8 mouse cellular contexts compared by ENCODE assay signal in the genomic region with DNA sequence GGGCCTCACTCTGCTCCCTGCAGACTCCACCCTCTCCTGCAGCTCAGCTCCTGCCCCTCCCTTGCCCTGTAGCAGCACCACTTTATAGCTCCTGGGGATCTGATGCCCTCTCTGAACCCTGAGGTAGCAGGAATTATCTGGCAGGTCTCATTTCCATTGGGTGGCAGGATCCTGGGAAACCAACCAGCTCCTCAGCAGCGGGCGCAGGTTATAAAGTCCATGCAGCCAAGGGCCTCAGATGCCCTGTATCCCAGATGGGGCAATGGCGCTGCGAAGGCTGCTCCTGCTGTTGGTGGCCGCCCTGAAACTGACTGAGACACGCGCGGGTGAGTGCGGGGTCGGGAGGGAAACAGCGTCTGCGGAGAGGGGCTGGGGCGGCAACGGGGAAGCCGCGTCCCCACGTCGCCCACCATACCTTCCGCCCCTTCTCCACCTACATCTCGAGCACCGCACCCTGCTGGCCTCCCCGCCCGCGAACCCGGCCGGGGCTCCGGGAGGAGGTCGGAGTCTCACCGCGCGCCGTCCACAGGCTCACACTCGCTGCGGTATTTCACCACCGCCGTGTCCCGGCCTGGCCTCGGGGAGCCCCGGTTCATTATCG. TPM values are rescaled to one million over a fixed set of nuclear protein-coding genes. Genes with fewer than 3 reads are reported as not detected.
A peak's percentile ranks its signal among the peaks of the same experiment; 100 is the strongest.
DNase-seq lines count a peak whose midpoint lies in the region; ATAC-seq and TF ChIP-seq lines count a peak whose summit lies in the region.

A gene (plus strand): TSS at position 172 of the 601 bp plus-strand sequence.

- H3K4me1 ChIP-seq in lung, adult 2 months (ENCODE audit: control insufficient read depth, insufficient read depth, low read length): peaks cover 4% of the 10 kb centered on the region; the same call in 1 of the 2 replicates
- H3K4me1 ChIP-seq in embryonic facial prominence, embryonic 14.5 days (ENCODE audit: control insufficient read depth, insufficient read depth, low read length): 0 out of 2 replicates have a peak, but pooled peaks cover 3% of the 10 kb centered on the region
- no peaks in the 10 kb centered on the region for H3K4me1 ChIP-seq in kidney, adult 2 months (ENCODE audit: control insufficient read depth, insufficient read depth, low read length)
- peaks cover 13% of the 10 kb centered on the region for H3K4me1 ChIP-seq in midbrain, embryonic 13.5 days (replicated peaks)

- 2% methylated on average over 40 of the region's 40 CpGs for WGBS in lung, adult 2 months
- WGBS in embryonic facial prominence, embryonic 14.5 days: 1% methylated on average over 26 of the region's 40 CpGs
- under 1% methylated on average over 39 of the region's 40 CpGs for WGBS in kidney, adult 2 months
- WGBS in midbrain, embryonic 13.5 days: under 1% methylated on average over 40 of the region's 40 CpGs

- peak; percentile 18 for DNase-seq in lung, adult 2 months
- no peak for DNase-seq in lung, postnatal 14 days
- no peak for DNase-seq in embryonic facial prominence, embryonic 14.5 days (ENCODE audit: low spot score)
- peak; percentile 9 for DNase-seq in kidney, adult 2 months
- DNase-seq in urinary bladder, postnatal 4 days (ENCODE audit: low spot score in 2 of 2): no peak
- DNase-seq in gastrocnemius, postnatal 25 days: no peak
- no peak for DNase-seq in frontal cortex, postnatal 10 days (ENCODE audit: low spot score in 2 of 2)

- ATAC-seq in embryonic facial prominence, embryonic 14.5 days (ENCODE audit: low read depth): no peak
- peak; percentile 45; the same call in 1 of the 2 replicates for ATAC-seq in midbrain, embryonic 13.5 days

- peak within 1 kb of the TSS; percentile 34; the same call in 1 of the 2 replicates for H3K9ac ChIP-seq in embryonic facial prominence, embryonic 14.5 days (ENCODE audit: low read depth, low read length)
- H3K9ac ChIP-seq in midbrain, embryonic 13.5 days (replicated peaks): peak within 1 kb of the TSS; percentile 61

- no peak for TF ChIP-seq CTCF in lung, adult 2 months (IDR thresholded peaks at IDR 0.05; ENCODE audit: insufficient read depth, low read length)
- TF ChIP-seq CTCF in kidney, adult 2 months (conservative IDR thresholded peaks at IDR 0.05; ENCODE audit: insufficient read depth, insufficient read length, low read depth, low read length): no peak

- H3K9me3 ChIP-seq in embryonic facial prominence, embryonic 14.5 days (ENCODE audit: control insufficient read depth, low read length): no peaks in the 10 kb centered on the region
- no peaks in the 10 kb centered on the region for H3K9me3 ChIP-seq in midbrain, embryonic 13.5 days

- no peaks in the 10 kb centered on the region for H3K36me3 ChIP-seq in embryonic facial prominence, embryonic 14.5 days (ENCODE audit: control insufficient read depth, insufficient read depth, low read length)
- no peaks in the 10 kb centered on the region for H3K36me3 ChIP-seq in kidney, adult 2 months (ENCODE audit: control insufficient read depth, insufficient read depth, low read length)
- no peaks in the 10 kb centered on the region for H3K36me3 ChIP-seq in midbrain, embryonic 13.5 days

- no peak for TF ChIP-seq POLR2A in lung, adult 2 months (IDR thresholded peaks at IDR 0.05; ENCODE audit: borderline replicate concordance, extremely low read depth, low read depth, low read length)
- no peak for TF ChIP-seq POLR2A in kidney, adult 2 months (IDR thresholded peaks at IDR 0.05; ENCODE audit: low read depth, low read length)

- peak within 1 kb of the TSS; percentile 58 for H3K4me3 ChIP-seq in lung, adult 2 months (replicated peaks; ENCODE audit: extremely low read depth, low read depth, low read length)
- H3K4me3 ChIP-seq in embryonic facial prominence, embryonic 14.5 days (ENCODE audit: low read depth, low read length): peak within 1 kb of the TSS; percentile 36
- peak within 1 kb of the TSS; percentile 63 for H3K4me3 ChIP-seq in kidney, adult 2 months (ENCODE audit: insufficient read depth, low read depth, low read length)
- H3K4me3 ChIP-seq in midbrain, embryonic 13.5 days (replicated peaks): peak within 1 kb of the TSS; percentile 45

- H3K4me2 ChIP-seq in embryonic facial prominence, embryonic 14.5 days (ENCODE audit: low read depth, low read length): peak within 1 kb of the TSS; percentile 66
- H3K4me2 ChIP-seq in midbrain, embryonic 13.5 days (replicated peaks): peak within 1 kb of the TSS; percentile 81

- peaks cover 43% of the 10 kb centered on the region for H3K27me3 ChIP-seq in embryonic facial prominence, embryonic 14.5 days (replicated peaks; ENCODE audit: control insufficient read depth, insufficient read depth, low read length)
- H3K27me3 ChIP-seq in kidney, adult 2 months (replicated peaks; ENCODE audit: control insufficient read depth, insufficient read depth, low read length): peaks cover 2% of the 10 kb centered on the region
- H3K27me3 ChIP-seq in midbrain, embryonic 13.5 days: peaks cover 54% of the 10 kb centered on the region

- no peak within 1 kb of the TSS for H3K27ac ChIP-seq in embryonic facial prominence, embryonic 14.5 days (replicated peaks; ENCODE audit: low read depth, low read length)
- H3K27ac ChIP-seq in kidney, adult 2 months (ENCODE audit: insufficient read depth, low read depth, low read length): no peak within 1 kb of the TSS
- no peak within 1 kb of the TSS for H3K27ac ChIP-seq in midbrain, embryonic 13.5 days

RNA-seq across cellular contexts. Expression of the gene that starts here (rescaled TPM):
- 6.4 and 6.6 TPM in 2 replicates for polyA plus RNA-seq in lung, adult 2 months (2012; rRNA removed)
- polyA plus RNA-seq in embryonic facial prominence, embryonic 14.5 days (2014; fragmentation: Nextera tagmentation; extraction: Ambion mirVana): 0.22 and 0.62 TPM in 2 replicates
- 2.1 and 2.4 TPM in 2 replicates for polyA plus RNA-seq in kidney, adult 2 months (2012; rRNA removed)
- 0.26 and 0.30 TPM in 2 replicates for polyA plus RNA-seq in midbrain, embryonic 13.5 days (2015; fragmentation: Nextera tagmentation; extraction: Ambion mirVana)
- total RNA-seq in gastrocnemius, postnatal 25 days (2021): under 1 TPM; 0.36 to 0.78 TPM

Comparison
In these comparisons a context has a peak if more than half of its experiments do, and no peak if none do; other contexts are left out.
1. DNase-seq: peak in lung, adult 2 months (single experiment) and kidney, adult 2 months (single experiment); none in lung, postnatal 14 days (single experiment), embryonic facial prominence, embryonic 14.5 days (single experiment), urinary bladder, postnatal 4 days (0 of 2), gastrocnemius, postnatal 25 days (single experiment) and frontal cortex, postnatal 10 days (0 of 2).
2. Peak in ATAC-seq, H3K4me3 ChIP-seq, H3K9ac ChIP-seq and H3K4me2 ChIP-seq in midbrain, embryonic 13.5 days; RNA of the gene not detected or under 1 TPM.
3. Peak in every context shown above with its lines, with median percentiles within 50 percentile points of each other: H3K4me3 ChIP-seq.